Mouse (Mus musculus): ENCODE measurements at regions not wholly inside any gene's neighbourhood (a gene's known extent, or its start where the extent isn't known, plus 50 kb on each side); places are given as distances from the start of the nearest gene placed in this dataset.
"Not testable (repeated sequence)": the region's sequence is repeated elsewhere in the genome, so short reads cannot be mapped to it uniquely, and the experiment has no call there.

DNA sequence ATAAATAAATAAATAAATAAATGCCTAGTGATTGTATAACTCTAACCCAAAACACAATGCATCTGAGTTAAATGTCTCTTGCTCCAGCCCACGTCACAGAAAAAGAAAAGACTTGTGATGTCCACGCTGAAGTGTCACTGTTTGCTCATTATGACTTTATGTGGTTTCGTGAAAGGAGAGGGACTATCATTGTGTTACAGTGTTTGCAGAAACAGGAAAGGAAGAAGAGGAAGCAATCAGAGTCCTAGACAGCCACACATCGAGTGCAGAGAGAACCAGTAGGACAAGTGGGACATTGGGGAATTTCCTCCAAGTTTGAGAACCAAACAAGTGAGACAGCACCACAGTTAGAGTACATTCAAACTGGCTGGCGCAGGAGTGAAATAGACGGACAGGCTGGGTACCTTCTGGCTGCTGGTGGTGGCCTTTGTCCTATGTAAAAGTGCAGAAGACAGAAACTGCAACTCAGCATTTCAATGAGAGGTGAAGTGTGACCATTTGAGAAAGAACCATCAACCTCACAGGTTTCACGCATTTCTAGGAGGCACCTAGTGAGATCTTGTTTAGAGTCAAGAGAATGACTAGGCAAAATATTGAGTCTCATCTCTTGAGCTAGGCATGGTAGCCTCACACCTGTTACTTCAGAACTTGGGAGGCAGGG is 59.6 kb downstream of the Fasl start:
- no peak for DNase-seq (ENCODE audit: low read depth, low spot score)

- DNase-seq (ENCODE audit: low read depth, low spot score), result not testable (repeated sequence)
Measured at GRCm38 (mm10) chr1:161727357-161727756, 60.9 kb downstream of the Fasl start.

GRCm38 (mm10) chr1:161726098-161726497 is 62.2 kb downstream of the Fasl start:
- not testable (repeated sequence) for DNase-seq (ENCODE audit: low read depth, low spot score)

DNA sequence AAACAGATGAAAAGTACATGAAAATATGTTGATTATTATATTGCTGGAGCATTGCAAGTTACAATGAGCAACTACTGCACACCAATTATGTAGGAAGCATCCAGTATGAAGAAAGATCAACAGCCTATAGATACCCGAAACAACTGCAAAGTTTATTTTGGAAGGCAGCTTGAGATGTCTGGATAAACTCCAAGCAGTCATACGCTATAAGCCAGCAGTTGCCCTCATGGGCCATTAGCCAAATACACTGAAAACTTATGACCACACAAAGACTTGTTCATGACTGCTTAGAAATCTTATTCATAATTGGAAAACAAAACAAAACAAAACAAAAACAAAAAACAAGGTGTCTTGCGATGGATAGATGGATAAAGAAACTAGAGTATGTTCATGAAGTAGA is 68.4 kb downstream of the Fasl start:
- no peak for DNase-seq (ENCODE audit: low read depth, low spot score)

GRCm38 (mm10) chr1:161718254-161718653 is 70.0 kb downstream of the Fasl start:
- DNase-seq (ENCODE audit: low read depth, low spot score), result no peak

DNA sequence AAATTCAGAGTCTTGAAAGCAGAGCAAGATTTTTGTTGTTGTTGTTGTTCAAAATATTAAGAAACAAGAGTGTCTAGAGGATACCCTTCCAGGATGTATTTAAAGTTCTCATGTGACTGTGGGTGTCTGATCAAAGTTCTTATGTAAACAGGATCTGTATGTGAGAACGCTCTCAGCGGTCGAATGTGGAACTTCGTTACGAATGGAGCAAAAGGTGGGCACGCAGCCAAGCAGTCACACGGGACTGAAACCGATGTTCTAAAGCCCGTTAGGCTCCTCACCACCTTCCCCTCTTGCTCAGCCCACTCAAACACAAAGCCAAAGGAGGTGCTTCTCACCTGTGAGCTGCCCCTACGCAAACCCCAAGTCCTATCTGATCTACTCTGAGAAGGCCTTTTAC is 75.4 kb downstream of the Fasl start:
- no peak for DNase-seq (ENCODE audit: low read depth, low spot score)

DNA sequence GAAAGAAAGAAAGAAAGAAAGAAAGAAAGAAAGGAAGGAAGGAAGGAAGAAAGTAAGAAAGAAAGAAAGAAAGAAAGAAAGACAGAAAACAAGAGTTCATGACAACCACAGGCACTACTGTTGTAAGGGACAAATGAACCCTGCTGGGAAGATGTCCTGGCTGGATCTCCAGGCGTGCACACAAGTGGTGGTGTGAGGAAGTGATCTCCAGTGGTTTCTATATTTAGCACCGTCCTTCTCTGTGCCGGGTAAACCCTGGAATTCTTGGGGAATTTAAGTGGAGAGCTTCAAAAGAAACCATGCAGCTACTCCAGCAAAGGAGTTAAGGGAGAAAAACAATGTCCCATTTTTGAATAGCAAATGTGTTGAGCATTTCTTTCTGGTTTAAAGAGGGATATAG is 76.0 kb downstream of the Fasl start:
- no peak for DNase-seq (ENCODE audit: low read depth, low spot score)

DNA sequence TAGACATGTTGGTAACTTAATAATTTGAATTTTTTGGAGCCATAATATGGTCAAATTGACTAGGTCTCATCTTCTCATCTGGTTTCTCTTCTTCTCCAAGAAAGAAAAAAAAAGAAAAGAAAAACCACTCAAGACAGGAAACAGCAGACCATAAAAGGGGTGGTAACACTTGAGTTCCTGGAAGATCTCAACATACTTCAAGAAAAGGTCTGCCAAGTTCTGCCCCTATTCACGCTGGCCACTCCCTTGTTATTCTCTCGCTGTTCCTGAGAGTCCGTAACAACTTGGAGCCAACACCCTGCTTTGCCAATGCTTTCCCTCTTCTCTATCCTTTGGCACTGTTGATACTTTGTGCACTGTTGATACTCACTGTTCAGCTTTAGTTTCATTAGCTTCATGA is 81.2 kb downstream of the Fasl start:
- no peak for DNase-seq (ENCODE audit: low read depth, low spot score)

- DNase-seq (ENCODE audit: low read depth, low spot score), result no peak
Measured at GRCm38 (mm10) chr1:161704961-161705360, 83.3 kb downstream of the Fasl start.

- no peak for DNase-seq (ENCODE audit: low read depth, low spot score)
Measured at GRCm38 (mm10) chr1:161704527-161704926, 83.8 kb downstream of the Fasl start.

- peak; percentile 45 for DNase-seq (ENCODE audit: low read depth, low spot score)
Measured at GRCm38 (mm10) chr1:161695886-161696285, 92.4 kb downstream of the Fasl start.

- no peak for DNase-seq (ENCODE audit: low read depth, low spot score)
Measured at GRCm38 (mm10) chr1:161693768-161694160, 94.5 kb downstream of the Fasl start.

GRCm38 (mm10) chr1:161692836-161693767 is 95.2 kb downstream of the Fasl start:
- no peak for DNase-seq (ENCODE audit: low read depth, low spot score)

DNA sequence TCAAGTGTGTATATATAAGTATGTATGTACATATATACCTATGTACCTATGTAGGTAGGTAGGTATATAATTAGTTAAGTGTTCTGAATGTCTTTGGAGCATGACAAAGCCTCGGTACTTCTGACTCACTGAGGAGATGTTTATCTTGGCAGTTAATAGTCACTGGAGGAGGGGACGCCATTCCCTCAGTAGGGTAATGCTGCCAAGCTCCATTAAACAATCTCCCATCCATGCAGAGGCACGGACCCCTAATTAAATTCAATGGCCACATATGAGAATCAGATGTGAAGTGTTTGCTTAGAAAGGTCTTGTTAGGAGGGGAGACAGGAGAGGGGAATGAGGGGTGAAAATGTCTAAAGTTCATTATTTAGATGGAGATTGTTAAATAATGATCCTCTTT is 99.3 kb downstream of the Fasl start:
- no peak for DNase-seq (ENCODE audit: low read depth, low spot score)

DNA sequence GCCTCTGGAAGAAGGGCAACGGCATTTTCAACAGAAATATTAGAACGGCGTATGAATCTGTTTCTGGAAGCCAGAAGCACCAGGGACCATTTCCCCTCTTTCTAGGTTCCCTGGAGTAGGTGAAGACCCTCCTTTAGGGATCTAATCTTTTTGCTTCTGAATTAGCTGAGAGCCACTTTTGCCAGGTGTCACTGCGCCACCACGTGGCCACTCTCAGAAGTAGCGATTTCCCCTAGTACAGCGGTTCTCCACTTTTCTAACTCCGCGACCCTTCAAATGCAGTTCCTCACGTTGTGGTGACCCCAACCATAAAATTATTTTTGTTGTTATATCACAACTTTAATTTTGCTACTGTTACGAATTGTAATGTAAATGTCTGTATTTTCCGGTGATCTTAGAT is 100.7 kb downstream of the Fasl start:
- DNase-seq (ENCODE audit: low read depth, low spot score), result peak; percentile 38

DNA sequence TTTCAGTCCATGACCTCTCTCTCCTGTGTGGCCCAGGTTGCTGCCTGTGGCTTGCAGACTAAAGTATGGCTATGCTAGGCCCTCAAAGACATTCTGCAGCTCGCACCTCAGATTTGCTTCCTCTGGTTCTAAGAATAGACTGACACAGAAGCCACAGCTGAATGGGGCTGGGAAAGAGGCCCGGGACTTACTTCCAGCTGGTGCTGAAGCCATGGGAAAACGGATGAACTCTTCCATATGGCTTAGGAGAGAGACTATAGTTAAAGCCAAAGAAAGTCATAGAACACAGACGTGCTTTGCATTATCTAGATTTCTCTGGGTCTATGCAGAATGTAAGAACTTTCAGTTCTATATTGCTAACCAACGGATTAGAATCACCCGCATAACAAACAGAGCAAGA is 107.7 kb downstream of the Fasl start:
- no peak for DNase-seq (ENCODE audit: low read depth, low spot score)

DNA sequence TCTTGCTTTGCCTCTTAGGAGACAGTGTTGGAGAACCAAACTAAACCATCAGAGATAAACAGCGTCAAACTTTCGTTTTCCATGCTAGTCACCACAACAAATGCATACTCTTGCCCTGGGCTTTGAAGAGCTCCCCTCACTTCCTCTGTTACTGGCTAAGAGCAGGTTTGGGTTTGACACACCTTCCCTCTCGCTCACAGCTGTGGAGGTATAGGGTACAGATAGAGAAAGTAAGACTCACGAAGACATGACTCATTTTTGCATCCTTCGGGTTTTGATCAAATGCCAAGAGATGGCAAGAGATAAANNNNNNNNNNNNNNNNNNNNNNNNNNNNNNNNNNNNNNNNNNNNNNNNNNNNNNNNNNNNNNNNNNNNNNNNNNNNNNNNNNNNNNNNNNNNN is 117.4 kb downstream of the Fasl start:
- no peak for DNase-seq (ENCODE audit: low read depth, low spot score)

DNA sequence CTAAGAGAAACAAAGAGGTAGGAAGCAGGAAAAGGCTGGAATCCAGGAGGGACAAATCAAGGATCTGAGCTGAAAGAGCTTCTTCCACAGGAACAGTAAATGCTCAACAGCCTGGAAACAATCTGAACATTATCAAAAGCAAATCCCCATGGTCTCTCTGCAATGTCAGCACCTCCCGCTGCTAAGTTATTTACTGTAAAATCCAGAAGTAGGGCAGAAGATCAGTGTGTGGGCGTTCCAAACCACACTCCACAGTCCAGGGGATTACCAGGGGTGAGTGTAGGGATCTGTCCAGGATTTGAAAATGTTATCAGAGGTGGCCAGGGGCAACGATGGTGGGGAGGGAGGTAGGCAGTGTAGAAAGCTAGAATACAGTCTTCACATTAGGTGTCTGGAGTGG is 124.0 kb downstream of the Fasl start:
- DNase-seq (ENCODE audit: low read depth, low spot score), result peak; percentile 41

DNA sequence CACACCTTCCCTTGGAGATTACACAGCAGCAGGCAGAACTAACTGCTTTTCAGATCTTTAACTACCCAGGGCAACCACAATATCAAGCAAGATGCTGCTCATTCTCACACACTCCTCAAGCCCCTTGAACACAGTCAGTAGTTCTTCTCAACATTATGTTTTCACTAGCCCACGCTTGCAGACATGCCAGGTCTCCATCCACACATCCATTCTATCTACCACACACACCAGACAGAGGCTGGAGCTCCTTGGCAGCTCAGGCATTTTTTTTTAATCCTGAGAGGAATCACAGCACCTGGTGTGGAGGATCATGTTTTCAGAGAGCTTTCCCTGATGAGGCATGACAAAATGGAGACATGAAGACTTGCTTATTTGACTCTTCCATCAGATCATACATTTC is 124.9 kb downstream of the Fasl start:
- DNase-seq (ENCODE audit: low read depth, low spot score), result no peak

GRCm38 (mm10) chr1:161662241-161662640 is 126.1 kb downstream of the Fasl start:
- no peak for DNase-seq (ENCODE audit: low read depth, low spot score)

GRCm38 (mm10) chr1:161657511-161657910 is 130.8 kb downstream of the Fasl start:
- no peak for DNase-seq (ENCODE audit: low read depth, low spot score)

DNA sequence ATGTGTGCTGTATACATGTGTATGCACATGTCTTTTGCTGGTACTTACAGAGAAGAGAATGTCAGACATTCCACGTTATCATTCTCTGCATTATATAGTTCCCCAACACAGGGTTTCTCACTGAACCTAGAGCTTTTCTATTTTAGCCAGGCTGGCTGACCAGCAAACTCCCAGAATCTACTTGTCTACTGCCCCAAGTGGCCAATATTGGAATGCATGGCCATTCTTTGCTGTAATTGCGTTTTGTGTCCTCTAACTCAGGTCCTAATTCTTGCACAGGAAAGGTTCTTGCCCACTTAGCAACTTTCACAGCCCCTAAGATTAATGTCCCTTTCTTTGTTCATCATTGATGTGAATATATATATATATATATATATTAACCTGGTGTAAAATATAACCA is 138.9 kb downstream of the Fasl start:
- peak; percentile 34 for DNase-seq (ENCODE audit: low read depth, low spot score)

DNA sequence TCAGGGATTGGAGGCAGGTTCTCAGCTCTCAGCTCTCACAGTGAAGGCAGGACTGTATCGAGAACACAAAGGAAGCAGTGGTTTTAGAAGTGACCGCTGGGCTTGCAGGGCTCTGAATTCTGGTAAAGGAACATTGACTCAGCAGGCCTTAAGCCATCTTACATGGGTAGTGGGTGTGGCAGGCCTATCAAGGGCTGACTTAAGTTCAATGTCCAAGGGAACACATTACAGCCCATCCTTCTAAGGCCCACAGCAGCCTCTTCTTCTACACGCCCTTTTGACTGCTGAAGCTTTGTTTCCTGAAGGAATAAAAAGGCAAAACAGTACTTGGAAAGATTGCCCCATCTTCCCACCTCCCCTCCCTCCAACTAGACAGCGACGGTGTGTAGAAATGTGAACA is 137.6 kb downstream of the Tnfsf18 start:
- DNase-seq (ENCODE audit: low read depth, low spot score), result no peak

Data from R1 (cell line).